Mouse (Mus musculus): Measurements from ENCODE around the gene Spib. TPM values are rescaled to one million over a fixed set of nuclear protein-coding genes. Genes with fewer than 3 reads are reported as not detected.

The Spib gene
- total RNA-seq, 1 experiment, result 0.67 TPM

GRCm38 (mm10) chr7:44519240-44519913, 12.5 kb downstream of the Spib start:
- Histone ChIP-seq H3K9me3 (ENCODE audit: control insufficient read depth, insufficient read depth, low read depth, low read length) (no peaks in the 10 kb centered on the region), H3K4me3 (ENCODE audit: insufficient read depth in 1 of 2, low read depth in 1 of 2, low read length in 2 of 2, poor library complexity in 1 of 2, severe bottlenecking in 1 of 2) (no peak overlapping the region), H3K27ac (ENCODE audit: insufficient read depth, low read depth, low read length, poor library complexity, severe bottlenecking) (no peak overlapping the region), H3K4me1 (ENCODE audit: control insufficient read depth in 2 of 2, insufficient read depth in 2 of 2, low read length in 2 of 2, poor library complexity in 1 of 2) (peaks cover 0 to 11% of the 10 kb centered on the region in 2 experiments; a peak in 2 of 4 replicates), H3K36me3 (ENCODE audit: control insufficient read depth, insufficient read depth, low read length, poor library complexity, severe bottlenecking) (no peaks in the 10 kb centered on the region), H3K9ac (ENCODE audit: insufficient read depth, low read depth, low read length, poor library complexity, severe bottlenecking) (no peak overlapping the region)
- DNase-seq (ENCODE audit: low read depth, low spot score), result peak; percentile 69
- in situ Hi-C loops (cut with MboI; ENCODE audit: low sequenced_read_pairs in 2 of 2, unreplicated experiment in 2 of 2), result no loop called here
- peak; percentile 31; the same call in 1 of the 2 replicates for TF ChIP-seq ZC3H11A (IDR thresholded peaks at IDR 0.05; ENCODE audit: borderline replicate concordance, low read depth, low read length)
- no peak for TF ChIP-seq MAFK (IDR thresholded peaks at IDR 0.05; ENCODE audit: insufficient read depth, low read depth, low read length)
- TF ChIP-seq HCFC1 (IDR thresholded peaks at IDR 0.05; ENCODE audit: borderline replicate concordance, insufficient read depth, low read length), result no peak

- peaks cover 0 to 2% of the 10 kb centered on the region in 2 experiments; a peak in 1 of 4 replicates for H3K4me1 ChIP-seq (ENCODE audit: control insufficient read depth in 2 of 2, insufficient read depth in 2 of 2, low read length in 2 of 2, poor library complexity in 1 of 2)
- no peak overlapping the region for H3K4me3 ChIP-seq (ENCODE audit: insufficient read depth in 1 of 2, low read depth in 1 of 2, low read length in 2 of 2, poor library complexity in 1 of 2, severe bottlenecking in 1 of 2)
- no peak overlapping the region for H3K27ac ChIP-seq (ENCODE audit: insufficient read depth, low read depth, low read length, poor library complexity, severe bottlenecking)
- in situ Hi-C loops (cut with MboI; ENCODE audit: low sequenced_read_pairs in 2 of 2, unreplicated experiment in 2 of 2), result no loop called here
- H3K9me3 ChIP-seq (ENCODE audit: control insufficient read depth, insufficient read depth, low read depth, low read length), result no peaks in the 10 kb centered on the region
- no peak overlapping the region for H3K9ac ChIP-seq (ENCODE audit: insufficient read depth, low read depth, low read length, poor library complexity, severe bottlenecking)
- TF ChIP-seq MAFK (IDR thresholded peaks at IDR 0.05; ENCODE audit: insufficient read depth, low read depth, low read length), result no peak
- TF ChIP-seq ZNF384 (IDR thresholded peaks at IDR 0.05; ENCODE audit: low read depth, low read length), result no peak
- TF ChIP-seq HCFC1 (IDR thresholded peaks at IDR 0.05; ENCODE audit: borderline replicate concordance, insufficient read depth, low read length), result no peak
- no peak for TF ChIP-seq ZC3H11A (IDR thresholded peaks at IDR 0.05; ENCODE audit: borderline replicate concordance, low read depth, low read length)
- TF ChIP-seq CHD2 (IDR thresholded peaks at IDR 0.05; ENCODE audit: low read depth, low read length), result no peak
- H3K36me3 ChIP-seq (ENCODE audit: control insufficient read depth, insufficient read depth, low read length, poor library complexity, severe bottlenecking), result no peaks in the 10 kb centered on the region
- DNase-seq (ENCODE audit: low read depth, low spot score), result no peak
Observed at GRCm38 (mm10) chr7:44507491-44507890, 24.4 kb downstream of the Spib start.

- Histone ChIP-seq H3K9ac (ENCODE audit: insufficient read depth, low read depth, low read length, poor library complexity, severe bottlenecking) (no peak overlapping the region), H3K36me3 (ENCODE audit: control insufficient read depth, insufficient read depth, low read length, poor library complexity, severe bottlenecking) (no peaks in the 10 kb centered on the region), H3K4me3 (ENCODE audit: insufficient read depth in 1 of 2, low read depth in 1 of 2, low read length in 2 of 2, poor library complexity in 1 of 2, severe bottlenecking in 1 of 2) (no peak overlapping the region), H3K9me3 (ENCODE audit: control insufficient read depth, insufficient read depth, low read depth, low read length) (no peaks in the 10 kb centered on the region), H3K27ac (ENCODE audit: insufficient read depth, low read depth, low read length, poor library complexity, severe bottlenecking) (no peak overlapping the region), H3K4me1 (ENCODE audit: control insufficient read depth in 2 of 2, insufficient read depth in 2 of 2, low read length in 2 of 2, poor library complexity in 1 of 2) (peaks cover 9 to 22% of the 10 kb centered on the region in 2 experiments; a peak in 3 of 4 replicates)
- in situ Hi-C loops (cut with MboI; ENCODE audit: low sequenced_read_pairs in 2 of 2, unreplicated experiment in 2 of 2), result no loop called here
- TF ChIP-seq HCFC1 (IDR thresholded peaks at IDR 0.05; ENCODE audit: borderline replicate concordance, insufficient read depth, low read length) (no peak), ZNF384 (IDR thresholded peaks at IDR 0.05; ENCODE audit: low read depth, low read length) (no peak), ZC3H11A (IDR thresholded peaks at IDR 0.05; ENCODE audit: borderline replicate concordance, low read depth, low read length) (no peak), MAFK (IDR thresholded peaks at IDR 0.05; ENCODE audit: insufficient read depth, low read depth, low read length) (no peak), CHD2 (IDR thresholded peaks at IDR 0.05; ENCODE audit: low read depth, low read length) (no peak)
- DNase-seq (ENCODE audit: low read depth, low spot score), result peak; percentile 77
Observed at GRCm38 (mm10) chr7:44501563-44502115, 30.2 kb downstream of the Spib start.

- Histone ChIP-seq H3K4me1 (ENCODE audit: control insufficient read depth in 2 of 2, insufficient read depth in 2 of 2, low read length in 2 of 2, poor library complexity in 1 of 2) (peaks cover 9 to 21% of the 10 kb centered on the region in 2 experiments; a peak in 3 of 4 replicates), H3K9me3 (ENCODE audit: control insufficient read depth, insufficient read depth, low read depth, low read length) (no peaks in the 10 kb centered on the region), H3K36me3 (ENCODE audit: control insufficient read depth, insufficient read depth, low read length, poor library complexity, severe bottlenecking) (no peaks in the 10 kb centered on the region), H3K4me3 (ENCODE audit: insufficient read depth in 1 of 2, low read depth in 1 of 2, low read length in 2 of 2, poor library complexity in 1 of 2, severe bottlenecking in 1 of 2) (peak overlapping the region in 1 of 2 experiments; percentile 39; a peak in 1 of 4 replicates), H3K27ac (ENCODE audit: insufficient read depth, low read depth, low read length, poor library complexity, severe bottlenecking) (no peak overlapping the region), H3K9ac (ENCODE audit: insufficient read depth, low read depth, low read length, poor library complexity, severe bottlenecking) (0 out of 2 replicates have a peak overlapping the region, but pooled peaks have one; percentile 35)
- no peak for DNase-seq (ENCODE audit: low read depth, low spot score)
- in situ Hi-C loops (cut with MboI; ENCODE audit: low sequenced_read_pairs in 2 of 2, unreplicated experiment in 2 of 2), result no loop called here
- TF ChIP-seq ZC3H11A (IDR thresholded peaks at IDR 0.05; ENCODE audit: borderline replicate concordance, low read depth, low read length) (no peak), CHD2 (IDR thresholded peaks at IDR 0.05; ENCODE audit: low read depth, low read length) (no peak), HCFC1 (IDR thresholded peaks at IDR 0.05; ENCODE audit: borderline replicate concordance, insufficient read depth, low read length) (no peak), ZNF384 (IDR thresholded peaks at IDR 0.05; ENCODE audit: low read depth, low read length) (no peak)
Observed at GRCm38 (mm10) chr7:44500046-44500445, 31.8 kb downstream of the Spib start.

Measured in ES-E14 (cell line).